In the genomic region with DNA sequence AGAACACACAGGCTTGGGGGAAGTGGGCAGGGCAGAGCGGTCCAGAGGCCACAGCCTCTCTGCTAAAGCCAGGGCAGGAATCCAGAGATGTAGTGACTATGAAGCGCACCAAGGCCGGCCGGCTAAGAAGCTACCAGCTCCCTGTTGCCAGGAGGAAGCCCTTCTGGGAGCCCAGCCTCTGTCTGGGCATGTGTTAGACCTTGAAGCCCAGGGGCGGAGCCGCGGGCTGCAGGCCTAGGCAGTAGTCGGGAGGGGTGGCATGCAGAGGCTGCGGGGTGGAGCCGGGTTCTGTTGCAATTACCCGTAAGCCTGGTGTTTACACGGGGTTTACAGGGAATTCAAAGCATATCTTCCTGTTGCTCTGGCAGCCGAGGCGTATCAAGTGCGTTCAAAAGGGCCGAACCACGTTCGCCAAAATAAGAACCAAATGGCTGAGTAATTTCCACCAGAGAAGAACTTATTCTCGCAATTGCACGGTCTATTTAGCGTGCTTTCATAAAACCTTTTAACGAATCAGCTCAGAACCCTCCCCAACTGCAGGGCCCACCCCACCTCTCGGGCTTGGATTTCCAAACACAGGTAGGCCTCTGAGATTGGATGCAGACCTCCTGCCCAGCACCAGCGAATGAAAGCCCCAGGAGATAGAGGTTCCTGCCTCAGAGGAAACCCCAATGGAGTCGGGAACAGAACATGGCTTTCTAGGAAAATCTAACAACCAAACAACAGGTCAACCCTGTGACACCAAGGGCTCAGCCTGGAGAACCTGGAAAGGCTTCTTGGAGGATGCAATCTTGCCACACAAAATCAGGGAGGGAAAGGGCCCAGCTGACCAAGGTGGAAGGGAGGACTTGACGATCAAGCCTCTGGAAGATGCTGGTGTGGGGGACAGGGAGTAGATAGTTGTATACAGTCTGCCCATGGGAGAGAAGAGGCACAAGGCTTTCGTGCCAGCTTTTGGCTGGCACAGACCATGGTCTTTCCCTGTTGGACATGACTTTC, we compare ENCODE assay signal across 8 mouse cellular contexts.
A peak's percentile ranks its signal among the peaks of the same experiment; 100 is the strongest.
DNase-seq lines count a peak whose midpoint lies in the region; ATAC-seq and TF ChIP-seq lines count a peak whose summit lies in the region.

No protein-coding gene starts in this region.

- H3K4me3 ChIP-seq in E14TG2a.4 (replicated peaks; ENCODE audit: low read length), result peak overlapping the region; percentile 59
- H3K4me3 ChIP-seq in limb, embryonic 15.5 days, result no peak overlapping the region
- H3K4me3 ChIP-seq in midbrain, embryonic 16.5 days (ENCODE audit: low read depth, low read length), result no peak overlapping the region

- no peak overlapping the region for H3K9ac ChIP-seq in limb, embryonic 15.5 days
- no peak overlapping the region for H3K9ac ChIP-seq in midbrain, embryonic 16.5 days (ENCODE audit: low read depth, low read length)

- peaks cover 18% of the 10 kb centered on the region for H3K4me1 ChIP-seq in E14TG2a.4 (replicated peaks; ENCODE audit: low read depth, low read length)
- H3K4me1 ChIP-seq in limb, embryonic 15.5 days, result peaks cover 24% of the 10 kb centered on the region
- 0 out of 2 replicates have a peak, but pooled peaks cover 4% of the 10 kb centered on the region for H3K4me1 ChIP-seq in midbrain, embryonic 16.5 days (ENCODE audit: control insufficient read depth, insufficient read depth, low read length)

- H3K36me3 ChIP-seq in E14TG2a.4 (ENCODE audit: insufficient read depth, low read length), result no peaks in the 10 kb centered on the region
- H3K36me3 ChIP-seq in limb, embryonic 15.5 days, result no peaks in the 10 kb centered on the region
- no peaks in the 10 kb centered on the region for H3K36me3 ChIP-seq in midbrain, embryonic 16.5 days (ENCODE audit: control insufficient read depth, insufficient read depth, low read length)

- H3K27ac ChIP-seq in limb, embryonic 15.5 days, result 0 out of 2 replicates have a peak overlapping the region, but pooled peaks have one; percentile 4
- H3K27ac ChIP-seq in midbrain, embryonic 16.5 days (ENCODE audit: low read length), result no peak overlapping the region

- H3K27me3 ChIP-seq in E14TG2a.4 (ENCODE audit: insufficient read depth, low read length), result peaks cover 50% of the 10 kb centered on the region
- H3K27me3 ChIP-seq in limb, embryonic 15.5 days, result peaks cover 6% of the 10 kb centered on the region; the same call in 1 of the 2 replicates
- no peaks in the 10 kb centered on the region for H3K27me3 ChIP-seq in midbrain, embryonic 16.5 days (ENCODE audit: control insufficient read depth, insufficient read depth, low read depth, low read length)

- TF ChIP-seq CTCF in E14TG2a.4 (conservative IDR thresholded peaks at IDR 0.05; ENCODE audit: low read length), result no peak

- 16% methylated on average over 27 of the region's 27 CpGs for WGBS in limb, embryonic 15.5 days
- 37% methylated on average over 27 of the region's 27 CpGs for WGBS in midbrain, embryonic 16.5 days

- peak overlapping the region; percentile 32 for H3K4me2 ChIP-seq in limb, embryonic 15.5 days
- no peak overlapping the region for H3K4me2 ChIP-seq in midbrain, embryonic 16.5 days (ENCODE audit: low read length)

- peak; percentile 53 to 70 for DNase-seq in adrenal gland, adult 18-20 months (ENCODE audit: low spot score in 2 of 2)
- peak; percentile 44 for DNase-seq in gastrocnemius, postnatal 25 days
- DNase-seq in layer of hippocampus, adult 18-20 months (ENCODE audit: low spot score in 2 of 2), result no peak

- H3K9me3 ChIP-seq in E14TG2a.4 (ENCODE audit: low read length), result no peaks in the 10 kb centered on the region
- no peaks in the 10 kb centered on the region for H3K9me3 ChIP-seq in limb, embryonic 15.5 days
- H3K9me3 ChIP-seq in midbrain, embryonic 16.5 days (replicated peaks; ENCODE audit: control insufficient read depth, low read length, poor library complexity, severe bottlenecking), result no peaks in the 10 kb centered on the region

- peak; percentile 78; the same call in 1 of the 2 replicates for ATAC-seq in limb, embryonic 15.5 days (ENCODE audit: insufficient number of reproducible peaks, low FRiP score, low TSS enrichment, low read depth)
- 0 out of 2 replicates have a peak, but pooled peaks have one; percentile 25 for ATAC-seq in midbrain, embryonic 16.5 days
- ATAC-seq in erythroblast, adult 5-6 weeks (replicated peaks; ENCODE audit: low FRiP score, poor library complexity, severe bottlenecking), result no peak
- no peak for ATAC-seq in inflammation-experienced regulatory T-cells, adult 6 months

Comparison
In these comparisons a context has a peak if more than half of its experiments do, and no peak if none do; other contexts are left out.
1. DNase-seq: peak in adrenal gland, adult 18-20 months (2 of 2) and gastrocnemius, postnatal 25 days (single experiment); none in layer of hippocampus, adult 18-20 months (0 of 2).
2. ATAC-seq: peak in limb, embryonic 15.5 days (single experiment) and midbrain, embryonic 16.5 days (single experiment); none in erythroblast, adult 5-6 weeks (single experiment) and inflammation-experienced regulatory T-cells, adult 6 months (single experiment).